Mouse (Mus musculus) CH12.LX (cell line): ENCODE measurements around the gene Ttc16.

ENCODE experiments used
- BHLHE40 ChIP-seq: IDR thresholded peaks from 2 replicates; pipeline ENCODE4 v1.6.1; 2011; ENCODE audit warnings: mild to moderate bottlenecking, low read depth, low read length, improper control_type of control experiment
- CHD1 ChIP-seq: IDR thresholded peaks from 2 replicates; pipeline ENCODE4 v1.6.1; 2012; ENCODE audit warnings: low read depth, low read length, improper control_type of control experiment, inconsistent platforms
- CHD2 ChIP-seq: IDR thresholded peaks from 2 replicates; pipeline ENCODE4 v1.6.1; 2011; ENCODE audit warnings: low read length, improper control_type of control experiment
- MXI1 ChIP-seq: IDR thresholded peaks from 2 replicates; pipeline ENCODE4 v1.6.1; 2011; ENCODE audit warnings: mild to moderate bottlenecking, low read depth, low read length, improper control_type of control experiment
- PAX5 ChIP-seq: IDR thresholded peaks from 2 replicates; pipeline ENCODE4 v1.6.1; 2012; ENCODE audit warnings: low read length, inconsistent platforms, mixed read lengths
- POLR2A ChIP-seq: IDR thresholded peaks from 2 replicates; pipeline ENCODE4 v1.6.1; 2011; ENCODE audit warnings: low read depth, mild to moderate bottlenecking, improper control_type of control experiment, low read length
- ZKSCAN1 ChIP-seq: IDR thresholded peaks from 2 replicates; pipeline ENCODE4 v1.6.1; 2012; ENCODE audit warnings: low read depth, inconsistent platforms, low read length, improper control_type of control experiment, borderline replicate concordance

DNA sequence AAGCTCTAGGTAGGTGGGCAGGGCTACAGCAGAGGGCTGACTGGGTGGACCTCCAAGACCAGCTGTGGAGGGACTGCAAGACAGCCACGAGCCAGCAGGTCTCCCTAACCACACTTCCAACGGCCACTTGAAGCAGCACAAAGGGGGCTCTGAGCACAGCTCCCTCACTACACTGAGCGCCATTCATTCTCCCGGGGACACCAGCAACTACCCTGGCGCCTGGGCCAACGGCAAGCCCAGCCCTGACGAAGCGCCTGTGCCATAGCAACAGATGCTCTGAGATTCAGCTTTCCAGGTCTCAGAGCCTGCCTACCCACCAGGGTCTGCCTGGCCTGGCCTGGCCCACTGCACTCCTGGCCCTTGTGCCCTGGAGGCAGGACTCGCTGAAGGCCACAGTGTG lies 56.7 kb downstream of the Ttc16 start:
- TF ChIP-seq CHD1 (no peak), BHLHE40 (no peak), CHD2 (no peak), ZKSCAN1 (no peak), PAX5 (no peak), POLR2A (no peak), MXI1 (no peak)
